Mouse (Mus musculus) embryonic facial prominence, embryonic 10.5 days (tissue): Measurements from ENCODE around the gene Dnajc22. TPM values are rescaled to one million over a fixed set of nuclear protein-coding genes. Genes with fewer than 3 reads are reported as not detected.

Experiments
- DNase-seq: peaks from one replicate; pipeline ENCODE4 v3.0.0-alpha.2; 2017; ENCODE audit warnings: low spot score
- H3K27ac ChIP-seq: fragments of 300-500 bp; sonication (generic); replicated peaks from 2 replicates; pipeline ENCODE4 v1.5.1; 2016; ENCODE audit warnings: mild to moderate bottlenecking
- H3K27me3 ChIP-seq: fragments of 300-500 bp; sonication (generic); replicated peaks from 2 replicates; pipeline ENCODE4 v1.6.1; 2016; ENCODE audit warnings: low read depth, mild to moderate bottlenecking; ENCODE audit not compliant: poor library complexity, severe bottlenecking
- H3K36me3 ChIP-seq: fragments of 300-500 bp; sonication (generic); replicated peaks from 2 replicates; pipeline ENCODE4 v1.6.1; 2016; ENCODE audit warnings: mild to moderate bottlenecking, moderate library complexity
- H3K4me1 ChIP-seq: fragments of 300-500 bp; sonication (generic); 2 replicates; pipeline ENCODE4 v1.6.1; 2016
- H3K4me3 ChIP-seq: fragments of 300-500 bp; sonication (generic); 2 replicates; pipeline ENCODE4 v1.5.1; 2016; ENCODE audit warnings: mild to moderate bottlenecking, moderate library complexity
- H3K9me3 ChIP-seq: fragments of 300-500 bp; sonication (generic); 2 replicates; pipeline ENCODE4 v1.6.1; 2016; ENCODE audit warnings: mild to moderate bottlenecking
- WGBS: fragments of 180-500 bp; shearing (Covaris S2); methylation state at CpG from one replicate; pipeline ENCODE4 v1.1.7; 2016; 5-methylcytosine and 5-hydroxymethylcytosine counted together
- polyA plus RNA-seq: library from polyadenylated mRNA; unstranded; fragments of >200 nt; fragmentation: Nextera tagmentation; extraction: Ambion mirVana; gene quantifications from 2 replicates; pipeline ENCODE4 v1.2.1, GENCODE M21; 2016

Gene Dnajc22
- polyA plus RNA-seq, 1 experiment from 2014 or later = 1.1 TPM

- Histone ChIP-seq H3K36me3 (no peaks in the 10 kb centered on the region), H3K27me3 (peaks cover 98% of the 10 kb centered on the region), H3K9me3 (no peaks in the 10 kb centered on the region), H3K4me1 (peaks cover 83% of the 10 kb centered on the region), H3K27ac (peak overlapping the region; percentile 81), H3K4me3 (peak overlapping the region; percentile 63)
- DNase-seq = peak; percentile 80
- WGBS = under 1% methylated on average over 56 of the region's 56 CpGs
Measured at GRCm38 (mm10) chr15:99093291-99094258, 605 bp downstream of the Dnajc22 start.

- Histone ChIP-seq H3K27ac (no peak overlapping the region), H3K4me3 (peak overlapping the region; percentile 41), H3K27me3 (peaks cover 98% of the 10 kb centered on the region), H3K4me1 (peaks cover 85% of the 10 kb centered on the region), H3K9me3 (no peaks in the 10 kb centered on the region), H3K36me3 (no peaks in the 10 kb centered on the region)
- DNase-seq = peak; percentile 53
- WGBS = under 1% methylated on average over 27 of the region's 27 CpGs
Measured at GRCm38 (mm10) chr15:99094631-99095270, 1.8 kb downstream of the Dnajc22 start.

DNA sequence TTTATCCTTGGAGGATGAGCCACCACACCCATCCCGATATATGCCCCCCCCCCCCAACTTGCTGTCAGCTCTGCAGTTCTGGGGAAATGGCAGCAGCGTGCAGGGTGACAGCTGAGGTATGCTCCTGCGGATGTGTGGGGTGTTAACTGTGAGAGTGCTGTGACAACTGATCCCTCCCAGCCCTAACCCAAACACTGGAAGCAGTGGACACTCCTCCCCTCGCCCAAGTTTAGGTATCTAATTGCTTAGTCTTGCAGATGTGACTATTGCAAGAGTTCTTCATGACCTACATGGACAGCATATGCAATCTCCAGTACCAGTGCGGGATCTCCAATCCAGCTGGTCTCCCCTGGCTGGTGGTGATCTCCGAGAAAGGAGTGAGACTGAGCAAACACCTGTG is 2.4 kb downstream of the Dnajc22 start:
- H3K27me3 ChIP-seq = peaks cover 98% of the 10 kb centered on the region
- WGBS = 3% methylated on average over 6 of the region's 6 CpGs
- H3K4me1 ChIP-seq = peaks cover 79% of the 10 kb centered on the region
- peak overlapping the region; percentile 41 for H3K4me3 ChIP-seq
- no peaks in the 10 kb centered on the region for H3K9me3 ChIP-seq
- H3K36me3 ChIP-seq = no peaks in the 10 kb centered on the region
- no peak overlapping the region for H3K27ac ChIP-seq
- DNase-seq = peak; percentile 21

DNA sequence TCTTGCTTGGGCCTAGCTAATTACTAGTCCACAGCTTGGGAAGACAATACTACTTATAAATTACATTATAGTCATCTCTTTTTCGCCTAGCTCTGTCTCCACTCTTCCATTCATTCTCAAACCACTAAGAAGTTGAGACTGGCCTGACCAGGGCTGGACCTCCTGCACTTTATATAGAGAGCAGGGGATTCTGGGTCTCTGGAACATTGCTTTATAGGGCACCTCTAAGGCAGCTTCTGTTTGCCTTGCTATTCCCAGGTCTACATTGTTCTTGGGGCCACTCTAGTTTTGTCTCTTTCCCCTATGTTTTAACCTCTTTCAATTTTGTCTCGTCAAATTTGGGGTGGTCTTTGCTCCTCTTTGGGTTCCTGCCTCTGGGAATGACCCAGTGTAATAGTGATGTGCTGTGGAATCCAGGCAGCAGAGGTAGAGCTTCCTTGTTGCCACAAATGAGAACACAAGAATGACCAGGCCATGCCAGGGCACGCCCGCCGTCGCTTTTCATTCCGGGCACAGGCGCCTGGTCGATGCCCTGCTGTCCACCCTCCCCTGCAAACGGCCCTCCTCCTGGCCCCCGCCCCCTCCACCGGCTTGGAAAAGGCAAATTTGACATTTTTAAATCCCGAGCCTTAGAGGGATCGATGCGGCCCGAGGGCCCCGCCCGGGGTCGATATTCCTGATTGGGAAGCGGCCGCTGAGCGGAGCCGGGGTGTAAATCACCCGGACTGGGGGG is 3.3 kb downstream of the Dnajc22 start:
- WGBS = 1% methylated on average over 24 of the region's 24 CpGs
- DNase-seq = no peak

DNA sequence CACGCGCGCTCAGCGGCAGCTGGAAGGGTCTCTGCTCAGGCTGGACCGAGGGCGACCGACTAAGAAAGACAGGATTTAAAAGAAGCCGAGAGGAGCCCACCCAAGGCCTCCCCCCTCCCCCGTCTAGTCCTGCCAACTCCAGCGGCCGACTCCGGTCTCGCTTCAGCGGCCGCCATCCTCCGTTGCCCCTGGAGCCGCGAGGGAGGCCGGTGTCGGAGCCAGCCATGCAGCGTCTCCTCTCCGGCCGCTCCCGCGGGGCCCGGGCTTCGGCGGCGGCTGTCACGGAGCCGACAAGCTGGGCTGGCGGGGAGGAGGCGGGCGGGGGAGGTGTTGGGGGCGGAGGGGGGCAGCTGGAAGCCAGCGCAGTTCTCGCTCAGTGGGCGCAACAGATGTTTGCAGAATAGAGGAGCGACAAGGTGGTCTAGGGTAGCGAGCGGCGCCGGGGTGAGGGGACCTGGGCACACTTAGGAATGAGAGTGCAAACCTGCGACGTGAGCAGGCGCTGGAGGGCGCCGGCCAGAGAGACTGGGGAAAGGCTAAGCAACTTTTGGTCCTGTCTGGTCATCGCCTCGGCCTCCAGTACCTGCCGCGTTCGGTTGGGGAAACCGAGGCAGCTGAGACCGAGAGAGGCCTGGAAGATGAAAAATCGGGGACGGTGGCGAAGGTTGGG is 4.0 kb downstream of the Dnajc22 start:
- peak; percentile 70 for DNase-seq
- WGBS = under 1% methylated on average over 58 of the region's 58 CpGs
- H3K27me3 ChIP-seq = peaks cover 91% of the 10 kb centered on the region
- H3K4me3 ChIP-seq = peak overlapping the region; percentile 57
- H3K4me1 ChIP-seq = peaks cover 68% of the 10 kb centered on the region
- peak overlapping the region; percentile 69 for H3K27ac ChIP-seq
- no peaks in the 10 kb centered on the region for H3K36me3 ChIP-seq
- no peaks in the 10 kb centered on the region for H3K9me3 ChIP-seq

More for the DNA sequence above, 3.3 kb downstream of the Dnajc22 start:
- H3K27ac ChIP-seq = peak overlapping the region; percentile 63
- no peaks in the 10 kb centered on the region for H3K9me3 ChIP-seq
- H3K27me3 ChIP-seq = peaks cover 98% of the 10 kb centered on the region
- peaks cover 70% of the 10 kb centered on the region for H3K4me1 ChIP-seq
- no peaks in the 10 kb centered on the region for H3K36me3 ChIP-seq
- H3K4me3 ChIP-seq = peak overlapping the region; percentile 57

GRCm38 (mm10) chr15:99097840-99098492 is 5.0 kb downstream of the Dnajc22 start:
- under 1% methylated on average over 39 of the region's 39 CpGs for WGBS
- Histone ChIP-seq H3K27ac (peak overlapping the region; percentile 51; the same call in 1 of the 2 replicates), H3K9me3 (no peaks in the 10 kb centered on the region), H3K27me3 (peaks cover 81% of the 10 kb centered on the region), H3K4me1 (peaks cover 63% of the 10 kb centered on the region), H3K36me3 (no peaks in the 10 kb centered on the region), H3K4me3 (peak overlapping the region; percentile 57)
- peak; percentile 71 for DNase-seq

DNA sequence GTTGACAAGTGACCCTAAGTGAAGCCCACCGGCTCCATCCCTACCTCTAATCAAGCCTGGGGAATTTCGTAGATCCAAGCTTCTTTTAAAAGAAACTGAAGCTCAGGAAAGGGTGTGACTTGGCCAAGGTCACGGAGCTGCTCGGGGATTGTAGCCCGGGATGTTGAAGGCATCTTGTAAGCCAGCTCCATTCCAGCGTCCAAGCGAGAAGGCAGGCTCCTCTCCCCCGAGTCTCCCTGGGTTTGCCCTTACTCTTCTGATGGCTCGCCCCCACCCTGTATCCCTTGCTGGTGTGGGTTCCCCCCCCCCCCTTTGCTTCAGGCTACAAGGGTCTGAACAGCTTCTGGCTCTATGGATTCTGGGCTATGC is 5.5 kb downstream of the Dnajc22 start:
- Histone ChIP-seq H3K4me1 (peaks cover 58% of the 10 kb centered on the region), H3K27ac (peak overlapping the region; percentile 51; the same call in 1 of the 2 replicates), H3K9me3 (no peaks in the 10 kb centered on the region), H3K36me3 (no peaks in the 10 kb centered on the region), H3K27me3 (peaks cover 75% of the 10 kb centered on the region), H3K4me3 (peak overlapping the region; percentile 57)
- DNase-seq = peak; percentile 54
- WGBS = 1% methylated on average over 9 of the region's 9 CpGs

DNA sequence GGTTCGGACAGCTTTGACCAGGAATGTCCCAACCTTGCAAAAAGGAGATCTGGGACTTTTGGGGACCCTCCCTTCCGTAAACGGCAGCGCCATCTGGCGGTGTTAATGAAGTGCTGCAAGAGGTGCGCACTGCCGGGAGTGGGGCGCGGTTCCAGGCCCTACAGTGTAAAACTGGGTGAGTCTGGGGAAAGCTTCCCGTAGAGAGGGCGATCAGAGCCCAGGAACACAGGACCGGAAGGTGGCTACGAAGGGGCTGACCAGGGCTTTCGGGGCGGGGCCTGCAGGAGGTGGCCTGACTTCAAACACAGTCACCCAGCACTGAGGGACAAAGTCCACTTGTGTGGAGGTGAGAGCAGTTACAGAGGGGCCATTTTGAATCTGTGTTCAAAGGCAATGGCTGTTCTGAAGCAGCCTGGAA is 6.2 kb downstream of the Dnajc22 start:
- Histone ChIP-seq H3K36me3 (no peaks in the 10 kb centered on the region), H3K4me3 (peak overlapping the region; percentile 57), H3K4me1 (peaks cover 53% of the 10 kb centered on the region), H3K9me3 (no peaks in the 10 kb centered on the region), H3K27me3 (peaks cover 70% of the 10 kb centered on the region), H3K27ac (peak overlapping the region; percentile 35; the same call in 1 of the 2 replicates)
- under 1% methylated on average over 15 of the region's 15 CpGs for WGBS
- peak; percentile 76 for DNase-seq

DNA sequence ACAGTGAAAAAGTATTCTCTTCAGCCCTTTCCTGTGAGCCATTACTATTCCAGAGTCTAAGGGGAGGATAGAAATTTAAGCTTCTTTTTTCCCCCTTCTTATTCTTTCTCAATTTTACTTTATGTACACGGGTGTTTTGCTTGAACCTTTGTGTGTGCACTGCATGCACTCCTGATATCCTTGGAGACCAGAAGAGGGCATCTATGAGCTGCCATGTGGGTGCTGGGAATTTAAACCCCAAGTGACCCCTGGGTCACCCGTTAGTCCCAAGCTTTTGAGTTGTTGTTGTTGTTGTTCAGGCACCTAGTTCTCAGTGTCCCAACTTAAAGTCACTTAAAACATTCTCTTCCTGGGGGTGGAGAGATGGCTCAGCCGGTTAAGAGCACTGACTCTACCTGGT is 7.0 kb downstream of the Dnajc22 start:
- Histone ChIP-seq H3K4me3 (no peak overlapping the region), H3K4me1 (peaks cover 47% of the 10 kb centered on the region), H3K27me3 (peaks cover 63% of the 10 kb centered on the region), H3K36me3 (no peaks in the 10 kb centered on the region), H3K27ac (no peak overlapping the region), H3K9me3 (no peaks in the 10 kb centered on the region)
- no peak for DNase-seq
- WGBS = 52% methylated on average over 3 of the region's 3 CpGs

DNA sequence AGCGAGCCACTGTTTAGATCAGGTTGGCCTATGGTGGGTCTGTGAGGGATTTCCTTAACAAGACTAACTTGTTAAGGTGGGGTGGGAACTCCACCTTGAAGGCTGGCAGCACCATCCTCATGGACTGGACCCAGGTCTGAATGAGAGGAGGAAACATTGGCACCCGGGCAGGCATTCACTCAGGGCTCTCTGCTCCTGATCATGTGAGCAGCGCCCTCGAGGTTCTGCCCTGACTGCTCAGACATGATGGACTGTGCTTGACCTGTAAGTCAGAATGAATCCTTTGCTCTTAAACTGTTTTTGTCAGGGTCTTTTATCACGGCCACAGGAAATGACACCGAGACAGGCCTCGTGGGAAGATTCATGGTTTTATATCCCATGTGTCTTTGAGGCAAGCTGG is 12.3 kb downstream of the Dnajc22 start:
- no peak for DNase-seq
- Histone ChIP-seq H3K27ac (no peak overlapping the region), H3K4me3 (no peak overlapping the region), H3K4me1 (no peaks in the 10 kb centered on the region), H3K36me3 (no peaks in the 10 kb centered on the region), H3K9me3 (no peaks in the 10 kb centered on the region), H3K27me3 (peaks cover 10% of the 10 kb centered on the region)
- WGBS = 82% methylated on average over 7 of the region's 7 CpGs

- no peak overlapping the region for H3K4me3 ChIP-seq
- H3K9me3 ChIP-seq = no peaks in the 10 kb centered on the region
- no peaks in the 10 kb centered on the region for H3K36me3 ChIP-seq
- 78% methylated on average over 3 of the region's 3 CpGs for WGBS
- no peak for DNase-seq
- peaks cover 5% of the 10 kb centered on the region for H3K4me1 ChIP-seq
- no peak overlapping the region for H3K27ac ChIP-seq
- H3K27me3 ChIP-seq = no peaks in the 10 kb centered on the region
Measured at GRCm38 (mm10) chr15:99107866-99108265, 14.9 kb downstream of the Dnajc22 start.
